Mouse (Mus musculus) erythroblast, embryonic 14.5 days (primary cell): Measurements from ENCODE around the gene Adamts15. TPM values are rescaled to one million over a fixed set of nuclear protein-coding genes. Genes with fewer than 3 reads are reported as not detected.

Experiments
- H3K27me3 ChIP-seq: 2 replicates; pipeline ENCODE4 v1.6.1; 2012; ENCODE audit warnings: inconsistent platforms; ENCODE audit not compliant: control insufficient read depth
- H3K36me3 ChIP-seq: 2 replicates; pipeline ENCODE4 v1.6.1; 2012; ENCODE audit warnings: mild to moderate bottlenecking, inconsistent platforms; ENCODE audit not compliant: control insufficient read depth
- H3K4me1 ChIP-seq: 2 replicates; pipeline ENCODE4 v1.6.1; 2012; ENCODE audit warnings: inconsistent platforms; ENCODE audit not compliant: control insufficient read depth
- H3K4me3 ChIP-seq: replicated peaks from 2 replicates; pipeline ENCODE3; 2012; ENCODE audit warnings: moderate library complexity, mild to moderate bottlenecking, inconsistent platforms
- H3K9me3 ChIP-seq: 2 replicates; pipeline ENCODE4 v1.6.1; 2012; ENCODE audit warnings: low read length, inconsistent platforms, mixed read lengths; ENCODE audit not compliant: control insufficient read depth
- GATA1 ChIP-seq: IDR thresholded peaks from 2 replicates; pipeline ENCODE4 v1.6.1; 2012; ENCODE audit warnings: low read length, inconsistent platforms, mixed read lengths
- TAL1 ChIP-seq: IDR thresholded peaks from 3 replicates; pipeline ENCODE4 v1.6.1; 2012; ENCODE audit warnings: low read length, inconsistent platforms, mixed read lengths
- polyA plus RNA-seq: library from polyadenylated mRNA; stranded (reverse); fragments of >175 nt; gene quantifications from 2 replicates; pipeline ENCODE4 v1.2.3, GENCODE M21; 2012

Adamts15 gene
- polyA plus RNA-seq, 1 experiment: not detected

DNA sequence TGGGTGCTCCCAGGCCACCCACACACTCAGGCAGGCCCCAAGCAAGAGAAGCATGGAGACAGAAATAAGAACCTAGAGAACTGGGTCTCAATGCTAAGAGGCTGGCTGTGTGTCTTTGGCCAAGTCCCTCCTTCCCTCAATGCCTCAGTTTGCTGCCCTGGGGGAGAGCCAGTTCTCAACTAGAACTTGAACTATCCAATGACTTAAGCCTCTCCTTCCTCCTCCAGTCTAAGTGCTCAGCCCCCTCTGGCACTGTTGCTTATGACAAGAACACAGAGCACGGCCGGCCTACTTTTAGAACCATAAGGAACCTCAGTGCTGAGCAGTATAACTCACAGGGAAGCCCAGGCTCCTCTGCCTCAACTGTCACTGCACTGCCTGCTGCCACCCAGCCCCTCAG lies 8.0 kb downstream of the Adamts15 start:
- no peaks in the 10 kb centered on the region for H3K4me1 ChIP-seq
- TF ChIP-seq GATA1: no peak
- no peak for TF ChIP-seq TAL1
- no peaks in the 10 kb centered on the region for H3K27me3 ChIP-seq
- no peaks in the 10 kb centered on the region for H3K36me3 ChIP-seq
- H3K4me3 ChIP-seq: no peak overlapping the region
- H3K9me3 ChIP-seq: no peaks in the 10 kb centered on the region

DNA sequence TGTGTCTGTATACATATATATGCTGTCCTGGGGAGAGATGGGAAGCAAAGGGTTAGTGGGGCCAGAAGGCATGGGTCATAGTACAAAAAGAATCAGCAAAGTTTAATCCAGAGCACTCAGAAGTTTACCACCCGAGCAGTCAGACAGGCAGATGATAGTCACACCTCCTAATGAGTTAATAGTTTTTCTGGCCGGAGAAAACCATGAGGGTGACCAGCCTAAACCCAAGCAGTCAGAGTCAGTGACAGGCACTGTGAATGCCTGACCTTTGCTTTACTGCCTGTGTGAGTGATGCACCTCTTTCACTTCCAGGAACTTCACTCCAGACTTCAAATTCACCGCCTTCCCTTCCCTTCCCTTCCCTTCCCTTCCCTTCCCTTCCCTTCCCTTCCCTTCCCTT lies 8.8 kb downstream of the Adamts15 start:
- H3K9me3 ChIP-seq: no peaks in the 10 kb centered on the region
- no peak overlapping the region for H3K4me3 ChIP-seq
- H3K4me1 ChIP-seq: no peaks in the 10 kb centered on the region
- TF ChIP-seq GATA1 (no peak), TAL1 (no peak)
- H3K36me3 ChIP-seq: no peaks in the 10 kb centered on the region
- no peaks in the 10 kb centered on the region for H3K27me3 ChIP-seq

DNA sequence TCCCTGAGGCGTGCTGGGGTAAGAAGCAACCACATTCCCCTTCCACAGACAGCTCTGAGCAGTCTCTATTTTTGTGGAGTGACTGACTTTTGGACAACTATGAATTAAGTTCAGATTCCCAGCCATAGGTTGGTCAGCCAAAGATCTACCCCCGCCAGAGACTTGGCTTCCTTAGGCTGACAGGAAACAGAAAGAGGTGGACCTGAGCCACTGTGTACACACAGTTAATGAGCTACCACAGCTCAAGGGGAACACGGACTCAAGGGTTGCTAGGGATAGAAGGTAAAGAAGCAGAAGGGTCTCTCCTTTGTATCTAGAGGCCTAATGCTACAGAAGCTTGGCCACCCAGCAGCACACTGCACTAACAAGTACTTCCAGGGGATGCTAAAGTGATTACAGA lies 10.1 kb downstream of the Adamts15 start:
- H3K36me3 ChIP-seq: no peaks in the 10 kb centered on the region
- no peaks in the 10 kb centered on the region for H3K4me1 ChIP-seq
- no peaks in the 10 kb centered on the region for H3K9me3 ChIP-seq
- no peak for TF ChIP-seq GATA1
- no peak for TF ChIP-seq TAL1
- no peak overlapping the region for H3K4me3 ChIP-seq
- no peaks in the 10 kb centered on the region for H3K27me3 ChIP-seq

DNA sequence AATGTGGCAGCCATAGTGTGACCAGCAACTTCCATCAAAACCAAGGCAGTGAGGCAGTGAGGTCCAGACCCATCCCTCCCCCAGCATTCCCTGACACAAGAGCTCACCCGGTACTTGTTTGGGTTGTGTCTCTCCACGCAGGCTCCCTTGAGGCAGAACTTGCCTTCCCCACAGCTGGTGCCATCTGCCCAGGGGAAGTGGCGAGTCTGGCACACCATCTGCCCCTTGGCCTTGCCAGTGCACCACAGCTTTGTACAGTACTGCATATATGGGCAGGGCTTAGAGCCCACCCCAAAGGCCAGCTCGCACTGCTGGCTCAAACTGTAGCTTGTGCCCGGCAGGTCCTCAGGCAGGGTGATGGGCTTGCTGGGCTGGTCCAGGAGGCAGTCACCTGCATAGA lies 11.8 kb downstream of the Adamts15 start:
- H3K4me3 ChIP-seq: no peak overlapping the region
- H3K36me3 ChIP-seq: no peaks in the 10 kb centered on the region
- H3K27me3 ChIP-seq: no peaks in the 10 kb centered on the region
- no peaks in the 10 kb centered on the region for H3K9me3 ChIP-seq
- H3K4me1 ChIP-seq: no peaks in the 10 kb centered on the region
- no peak for TF ChIP-seq TAL1
- TF ChIP-seq GATA1: no peak

DNA sequence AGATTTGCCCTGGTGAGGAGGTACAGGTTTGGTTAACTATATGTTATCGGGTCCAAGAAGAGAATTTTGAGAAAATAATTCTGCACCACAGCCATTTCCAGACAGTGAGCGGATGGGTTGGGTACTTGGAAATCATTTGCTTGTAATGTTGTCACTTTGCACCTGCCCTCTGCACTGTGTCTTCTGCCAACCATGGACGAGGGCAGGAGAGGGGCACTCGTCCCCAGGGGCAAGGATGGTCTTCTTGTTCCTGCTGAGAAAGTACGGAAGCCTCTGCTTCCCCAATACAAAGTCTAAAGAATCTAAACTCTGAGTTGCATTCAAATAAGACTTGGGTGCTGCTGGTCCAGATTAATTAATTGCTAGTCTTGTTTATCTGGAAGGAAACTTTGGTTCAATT lies 13.3 kb downstream of the Adamts15 start:
- H3K9me3 ChIP-seq: no peaks in the 10 kb centered on the region

DNA sequence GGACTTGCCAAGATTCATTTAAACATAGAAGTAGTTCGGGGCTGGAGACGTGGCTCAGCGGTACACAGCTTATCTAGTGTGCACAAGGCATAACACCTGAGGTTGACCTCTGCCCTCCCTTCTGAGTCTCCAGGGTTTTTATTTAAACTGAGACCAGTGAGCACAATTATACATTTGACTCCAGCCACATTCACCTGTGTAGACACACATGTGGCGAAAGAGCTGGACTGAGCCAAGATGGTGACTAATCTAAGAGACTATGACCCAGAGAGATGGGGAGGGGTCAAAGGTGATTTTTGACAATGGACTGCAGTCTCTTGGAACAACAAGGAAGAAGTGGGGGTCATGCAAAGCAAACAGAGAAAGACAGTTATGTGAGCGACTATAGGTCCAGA lies 14.0 kb downstream of the Adamts15 start:
- Histone ChIP-seq H3K4me3 (no peak overlapping the region), H3K36me3 (no peaks in the 10 kb centered on the region), H3K27me3 (no peaks in the 10 kb centered on the region), H3K9me3 (no peaks in the 10 kb centered on the region), H3K4me1 (no peaks in the 10 kb centered on the region)
- TF ChIP-seq TAL1: no peak
- TF ChIP-seq GATA1: no peak

More for the DNA sequence above, 13.3 kb downstream of the Adamts15 start:
- no peaks in the 10 kb centered on the region for H3K27me3 ChIP-seq
- no peak overlapping the region for H3K4me3 ChIP-seq
- no peaks in the 10 kb centered on the region for H3K4me1 ChIP-seq
- H3K36me3 ChIP-seq: no peaks in the 10 kb centered on the region
- TF ChIP-seq GATA1 (no peak), TAL1 (no peak)

GRCm38 (mm10) chr9:30907677-30908295 lies 14.5 kb downstream of the Adamts15 start:
- no peaks in the 10 kb centered on the region for H3K4me1 ChIP-seq
- no peaks in the 10 kb centered on the region for H3K36me3 ChIP-seq
- no peak overlapping the region for H3K4me3 ChIP-seq
- H3K9me3 ChIP-seq: no peaks in the 10 kb centered on the region
- H3K27me3 ChIP-seq: no peaks in the 10 kb centered on the region
- TF ChIP-seq GATA1: no peak
- TF ChIP-seq TAL1: no peak

- peaks cover 8% of the 10 kb centered on the region for H3K9me3 ChIP-seq
Observed at GRCm38 (mm10) chr9:30906426-30906825, 15.8 kb downstream of the Adamts15 start.

DNA sequence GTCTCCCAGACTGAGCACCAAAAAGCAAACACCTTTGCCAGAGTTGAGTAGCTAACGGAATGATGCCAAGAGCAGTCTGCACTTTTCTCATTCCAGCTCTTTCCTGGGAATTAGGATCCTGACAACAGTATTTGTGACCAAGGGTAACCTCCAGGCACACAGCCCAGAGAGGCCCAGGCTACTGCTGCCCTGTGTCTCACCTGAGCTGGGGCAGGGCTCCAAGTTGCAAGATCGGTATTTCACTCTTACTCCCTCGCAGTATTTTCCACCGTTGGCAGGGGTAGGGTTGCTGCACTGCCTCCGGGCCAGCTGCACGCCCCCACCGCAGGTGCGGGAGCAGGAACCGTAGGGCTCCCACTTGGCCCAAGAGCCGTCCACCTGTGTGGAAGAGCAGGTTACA lies 16.4 kb downstream of the Adamts15 start:
- H3K4me3 ChIP-seq: no peak overlapping the region
- TF ChIP-seq GATA1 (no peak), TAL1 (no peak)
- H3K4me1 ChIP-seq: no peaks in the 10 kb centered on the region
- H3K9me3 ChIP-seq: peaks cover 8% of the 10 kb centered on the region
- no peaks in the 10 kb centered on the region for H3K36me3 ChIP-seq
- no peaks in the 10 kb centered on the region for H3K27me3 ChIP-seq

More at GRCm38 (mm10) chr9:30906426-30906825, 15.8 kb downstream of the Adamts15 start:
- no peaks in the 10 kb centered on the region for H3K36me3 ChIP-seq
- H3K4me3 ChIP-seq: no peak overlapping the region
- TF ChIP-seq GATA1 (no peak), TAL1 (no peak)
- H3K27me3 ChIP-seq: no peaks in the 10 kb centered on the region
- no peaks in the 10 kb centered on the region for H3K4me1 ChIP-seq

DNA sequence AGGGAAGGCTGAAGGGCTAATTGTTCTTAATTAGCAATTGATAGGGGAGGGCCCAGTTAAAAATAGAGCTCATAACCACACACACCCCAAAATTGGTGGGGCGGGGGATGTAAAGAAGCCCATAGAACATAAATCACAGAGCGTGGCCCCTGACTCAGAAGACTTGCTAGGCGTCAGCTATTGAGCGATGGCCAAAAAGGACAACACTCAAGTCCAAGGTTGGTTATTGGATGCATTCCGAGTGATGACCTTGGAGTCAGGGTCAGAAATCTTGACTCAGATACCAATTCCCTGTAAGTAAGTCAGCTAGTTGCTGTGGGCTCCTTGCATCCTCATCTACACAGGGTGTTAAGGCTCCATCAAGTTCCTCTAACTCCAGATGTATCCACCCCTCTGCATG lies 19.0 kb downstream of the Adamts15 start:
- no peak for TF ChIP-seq TAL1
- TF ChIP-seq GATA1: no peak
- Histone ChIP-seq H3K4me3 (no peak overlapping the region), H3K9me3 (peaks cover 8% of the 10 kb centered on the region), H3K27me3 (no peaks in the 10 kb centered on the region), H3K36me3 (no peaks in the 10 kb centered on the region), H3K4me1 (no peaks in the 10 kb centered on the region)
